Mouse (Mus musculus) embryo, embryonic 11 days (tissue): ENCODE measurements around the gene Fmod.

Source experiments
- DNase-seq: peaks from one replicate; pipeline ENCODE4 v3.0.0-alpha.2; 2015

The Fmod gene

GRCm38 (mm10) chr1:134037172-134037571, at the start of gene Fmod:
Gene Fmod (plus strand): TSS chr1:134037254.
- peak; percentile 52 for DNase-seq

- no peak for DNase-seq
Measured at GRCm38 (mm10) chr1:133988845-133989244, 48.2 kb upstream of the Fmod start.

GRCm38 (mm10) chr1:133991277-133991676, 45.8 kb upstream of the Fmod start:
- DNase-seq, result no peak

GRCm38 (mm10) chr1:134005490-134005889, 31.6 kb upstream of the Fmod start:
- no peak for DNase-seq

GRCm38 (mm10) chr1:134006105-134006764, 30.8 kb upstream of the Fmod start:
- DNase-seq, result no peak

GRCm38 (mm10) chr1:134024293-134024971, 12.6 kb upstream of the Fmod start:
- no peak for DNase-seq

GRCm38 (mm10) chr1:134025975-134026374, 11.1 kb upstream of the Fmod start:
- no peak for DNase-seq

- DNase-seq, result no peak
Measured at GRCm38 (mm10) chr1:134026741-134027140, 10.3 kb upstream of the Fmod start.

GRCm38 (mm10) chr1:134028161-134028846, 8.8 kb upstream of the Fmod start:
- DNase-seq, result no peak

GRCm38 (mm10) chr1:134036492-134036891, 562 bp upstream of the Fmod start:
- no peak for DNase-seq

- DNase-seq, result no peak
Measured at GRCm38 (mm10) chr1:134038336-134038735, 1.3 kb downstream of the Fmod start.

GRCm38 (mm10) chr1:134039361-134039760, 2.3 kb downstream of the Fmod start:
- no peak for DNase-seq

GRCm38 (mm10) chr1:134041900-134042299, 4.8 kb downstream of the Fmod start:
- no peak for DNase-seq

GRCm38 (mm10) chr1:134042341-134042740, 5.3 kb downstream of the Fmod start:
- DNase-seq, result no peak

GRCm38 (mm10) chr1:134044805-134045204, 7.8 kb downstream of the Fmod start:
- no peak for DNase-seq

- DNase-seq, result peak; percentile 87
Measured at GRCm38 (mm10) chr1:134045971-134046370, 8.9 kb downstream of the Fmod start.

GRCm38 (mm10) chr1:134046387-134046786, 9.3 kb downstream of the Fmod start:
- no peak for DNase-seq

- DNase-seq, result no peak
Measured at GRCm38 (mm10) chr1:134047431-134047830, 10.4 kb downstream of the Fmod start.

GRCm38 (mm10) chr1:134048759-134049158, 11.7 kb downstream of the Fmod start:
- DNase-seq, result peak; percentile 87

- DNase-seq, result no peak
Measured at GRCm38 (mm10) chr1:134049542-134049941, 12.5 kb downstream of the Fmod start.

GRCm38 (mm10) chr1:134053207-134053606, 16.2 kb downstream of the Fmod start:
- DNase-seq, result peak; percentile 91

- no peak for DNase-seq
Measured at GRCm38 (mm10) chr1:134055058-134055457, 18.0 kb downstream of the Fmod start.

- no peak for DNase-seq
Measured at GRCm38 (mm10) chr1:134055666-134056245, 18.7 kb downstream of the Fmod start.

GRCm38 (mm10) chr1:134056285-134056684, 19.2 kb downstream of the Fmod start:
- no peak for DNase-seq
